Mouse (Mus musculus) hindbrain, embryonic 11.5 days (tissue): Measurements from ENCODE around the gene Asic2. TPM values are rescaled to one million over a fixed set of nuclear protein-coding genes. Genes with fewer than 3 reads are reported as not detected.

Source experiments
- ATAC-seq: fragments of 200-750 bp; cut with Nextera tagmentation; 2 replicates; pipeline ENCODE4 v1.8.0; 2017; ENCODE audit warnings: mild to moderate bottlenecking, moderate TSS enrichment, moderate library complexity; ENCODE audit not compliant: low FRiP score
- DNase-seq: peaks from one replicate; pipeline ENCODE4 v3.0.0-alpha.2; 2015; ENCODE audit warnings: low spot score
- H3K27ac ChIP-seq: fragments of 300-500 bp; sonication (generic); 2 replicates; pipeline ENCODE4 v1.5.1; 2014; ENCODE audit warnings: mild to moderate bottlenecking, low read depth, low read length
- H3K27me3 ChIP-seq: fragments of 300-500 bp; sonication (generic); 2 replicates; pipeline ENCODE4 v1.6.1; 2014; ENCODE audit warnings: mild to moderate bottlenecking, low read length, moderate library complexity, mixed read lengths; ENCODE audit not compliant: control insufficient read depth, insufficient read depth
- H3K36me3 ChIP-seq: fragments of 300-500 bp; sonication (generic); 2 replicates; pipeline ENCODE4 v1.6.1; 2014; ENCODE audit warnings: mild to moderate bottlenecking, low read length, moderate library complexity, mixed read lengths; ENCODE audit not compliant: control insufficient read depth, insufficient read depth
- H3K4me1 ChIP-seq: fragments of 300-500 bp; sonication (generic); replicated peaks from 2 replicates; pipeline ENCODE4 v1.6.1; 2014; ENCODE audit warnings: low read length, mixed read lengths; ENCODE audit not compliant: control insufficient read depth, insufficient read depth
- H3K4me2 ChIP-seq: fragments of 300-500 bp; sonication (generic); replicated peaks from 2 replicates; pipeline ENCODE4 v1.6.1; 2014; ENCODE audit warnings: mild to moderate bottlenecking, low read depth, low read length
- H3K4me3 ChIP-seq: fragments of 300-500 bp; sonication (generic); 2 replicates; pipeline ENCODE4 v1.5.1; 2014; ENCODE audit warnings: low read depth, low read length
- H3K9ac ChIP-seq: fragments of 300-500 bp; sonication (generic); 2 replicates; pipeline ENCODE4 v1.6.1; 2014; ENCODE audit warnings: low read depth, low read length
- H3K9me3 ChIP-seq: fragments of 300-500 bp; sonication (generic); 2 replicates; pipeline ENCODE4 v1.6.1; 2016; ENCODE audit warnings: low read length; ENCODE audit not compliant: control insufficient read depth
- WGBS: fragments of 180-500 bp; shearing (Covaris S2); extraction: QIAGEN DNeasy Blood & Tissue Kit; methylation state at CpG from one replicate; pipeline ENCODE4 v1.1.7; 2014; 5-methylcytosine and 5-hydroxymethylcytosine counted together
- polyA plus RNA-seq: library from polyadenylated mRNA; unstranded; fragments of >200 nt; fragmentation: Nextera tagmentation; extraction: Ambion mirVana; gene quantifications from 2 replicates; pipeline ENCODE4 v1.2.1, GENCODE M21; 2014

Asic2 gene
- polyA plus RNA-seq, 1 experiment from 2014 or later, result 1.7 TPM

DNA sequence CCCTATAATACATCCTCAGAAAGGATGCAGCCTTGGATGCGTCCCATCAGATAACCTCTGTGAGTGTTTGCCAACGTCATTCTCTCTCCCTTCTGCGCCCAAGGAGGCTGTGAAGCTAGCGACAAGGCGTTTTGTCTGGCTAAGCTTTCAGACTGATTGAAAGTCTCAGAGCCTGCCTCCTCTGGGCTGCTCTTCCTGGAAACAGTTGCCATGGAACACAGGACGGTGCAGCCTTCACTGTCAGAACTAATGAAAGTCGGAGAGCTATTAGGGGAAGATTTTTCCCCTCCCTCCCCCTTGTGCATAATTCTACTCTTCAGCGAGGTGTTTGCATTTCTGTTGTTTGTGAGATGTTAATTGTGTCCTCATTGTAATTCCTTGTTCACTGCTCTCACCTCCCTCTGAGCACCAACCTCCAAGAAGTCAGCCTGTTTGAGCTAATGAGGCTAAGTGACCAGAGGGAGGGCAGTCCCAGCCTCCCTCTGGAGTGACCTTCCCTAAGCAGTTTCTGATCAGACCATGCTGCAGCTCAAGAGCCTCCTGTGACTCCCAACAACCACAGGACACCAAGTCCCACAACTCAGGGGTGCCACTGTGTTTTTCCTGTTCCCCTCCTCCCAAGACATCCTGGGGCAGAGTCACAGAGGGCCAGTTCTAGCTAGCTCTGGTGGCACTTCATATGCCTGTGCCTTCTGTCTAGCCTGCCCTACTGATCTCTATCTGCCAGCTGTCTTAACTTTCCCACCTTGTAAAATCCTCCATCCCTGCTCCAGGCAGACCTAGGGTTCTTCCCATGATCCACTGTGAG, 70.5 kb downstream of the Asic2 start:
- ATAC-seq, result 0 out of 2 replicates have a peak, but pooled peaks have one; percentile 30
- Histone ChIP-seq H3K4me1 (peaks cover 3% of the 10 kb centered on the region; the same call in 1 of the 2 replicates), H3K9me3 (no peaks in the 10 kb centered on the region), H3K4me3 (no peak overlapping the region), H3K36me3 (no peaks in the 10 kb centered on the region), H3K27me3 (no peaks in the 10 kb centered on the region), H3K27ac (0 out of 2 replicates have a peak overlapping the region, but pooled peaks have one; percentile 48), H3K4me2 (no peak overlapping the region), H3K9ac (no peak overlapping the region)
- peak; percentile 32 for DNase-seq
- 6% methylated on average over 8 of the region's 8 CpGs for WGBS

DNA sequence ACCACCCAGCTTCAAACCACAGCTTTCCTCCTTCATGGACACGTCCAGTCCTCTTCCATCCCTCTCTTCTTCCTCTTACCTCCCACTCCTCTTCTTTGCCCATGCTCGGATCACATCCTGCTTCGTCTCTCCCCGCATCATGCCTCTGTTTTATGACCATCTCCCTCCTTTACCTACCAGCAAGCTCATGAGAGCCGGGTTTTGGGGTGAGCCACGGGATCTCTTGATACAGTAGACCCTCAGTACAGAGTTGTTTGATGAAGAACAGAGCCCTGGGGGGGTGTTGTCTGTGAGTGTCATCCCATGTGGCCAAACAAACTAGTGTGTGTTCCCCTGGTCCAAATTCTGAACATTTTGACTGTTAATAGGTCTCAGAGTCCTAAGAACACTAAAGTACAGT, 71.7 kb downstream of the Asic2 start:
- Histone ChIP-seq H3K4me2 (no peak overlapping the region), H3K9ac (no peak overlapping the region), H3K4me3 (no peak overlapping the region), H3K27me3 (no peaks in the 10 kb centered on the region), H3K4me1 (peaks cover 3% of the 10 kb centered on the region; the same call in 1 of the 2 replicates), H3K9me3 (no peaks in the 10 kb centered on the region), H3K36me3 (no peaks in the 10 kb centered on the region), H3K27ac (no peak overlapping the region)
- DNase-seq (no peak), ATAC-seq (no peak)
- WGBS, result 91% methylated on average over 6 of the region's 6 CpGs

DNA sequence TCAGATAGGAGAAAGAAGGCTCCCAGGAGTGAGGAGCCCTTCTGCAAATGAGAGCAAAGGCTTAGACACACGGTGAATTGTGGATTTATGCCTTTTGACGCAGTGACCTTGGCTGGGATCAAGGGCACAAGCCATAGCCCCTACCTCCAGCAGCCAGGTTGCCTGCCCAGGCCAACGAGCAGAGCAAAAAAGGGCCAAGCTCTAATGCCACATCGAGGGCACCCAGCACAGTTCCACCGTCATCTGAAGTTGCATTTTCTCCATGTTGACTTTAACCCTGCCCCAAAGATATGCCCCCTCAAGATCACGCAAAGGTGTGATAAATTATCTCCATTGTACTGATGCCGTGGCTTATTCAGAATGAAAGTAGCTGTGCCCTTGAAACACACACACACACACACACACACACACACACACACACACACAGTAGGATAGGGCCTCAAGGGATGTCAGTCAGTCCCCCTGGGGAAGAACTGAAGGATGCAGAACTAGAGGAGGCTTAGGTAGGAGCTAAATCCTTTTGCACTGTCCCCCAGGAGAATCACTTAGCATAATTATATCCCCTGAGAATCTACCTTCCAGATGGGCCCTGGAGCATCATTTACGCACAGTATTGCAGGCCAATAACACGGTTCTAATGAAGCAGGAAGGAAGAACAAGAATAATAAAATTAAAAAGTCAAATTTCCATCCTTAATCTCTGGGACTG, 96.6 kb downstream of the Asic2 start:
- Histone ChIP-seq H3K36me3 (no peaks in the 10 kb centered on the region), H3K27me3 (no peaks in the 10 kb centered on the region), H3K9me3 (no peaks in the 10 kb centered on the region), H3K27ac (no peak overlapping the region; the same call in 1 of the 2 replicates), H3K4me2 (no peak overlapping the region), H3K9ac (no peak overlapping the region), H3K4me3 (no peak overlapping the region), H3K4me1 (no peaks in the 10 kb centered on the region)
- WGBS, result 70% methylated on average over 9 of the region's 9 CpGs
- ATAC-seq (no peak), DNase-seq (no peak)

GRCm38 (mm10) chr11:81865661-81866382, 102.4 kb downstream of the Asic2 start:
- no peak overlapping the region for H3K9ac ChIP-seq
- H3K36me3 ChIP-seq, result no peaks in the 10 kb centered on the region
- H3K4me3 ChIP-seq, result no peak overlapping the region
- H3K4me2 ChIP-seq, result no peak overlapping the region
- no peaks in the 10 kb centered on the region for H3K4me1 ChIP-seq
- no peaks in the 10 kb centered on the region for H3K9me3 ChIP-seq
- DNase-seq (no peak), ATAC-seq (no peak)
- WGBS, result 69% methylated on average over 10 of the region's 10 CpGs
- no peak overlapping the region for H3K27ac ChIP-seq
- no peaks in the 10 kb centered on the region for H3K27me3 ChIP-seq

- Histone ChIP-seq H3K27ac (no peak within 1 kb of the TSS), H3K27me3 (no peaks in the 10 kb centered on the region), H3K9me3 (no peaks in the 10 kb centered on the region), H3K4me1 (0 out of 2 replicates have a peak, but pooled peaks cover 2% of the 10 kb centered on the region), H3K36me3 (no peaks in the 10 kb centered on the region), H3K4me3 (no peak within 1 kb of the TSS), H3K9ac (no peak within 1 kb of the TSS), H3K4me2 (no peak within 1 kb of the TSS)
- DNase-seq, result peak; percentile 56
- peak; percentile 64 for ATAC-seq
- 29% methylated on average over 4 of the region's 4 CpGs for WGBS
These were observed 107.8 kb downstream of the Asic2 start, which contains the start of gene 5530401A14Rik for GRCm38 (mm10) chr11:81860250-81860972. 5530401A14Rik (plus strand) TSS chr11:81860673.

DNA sequence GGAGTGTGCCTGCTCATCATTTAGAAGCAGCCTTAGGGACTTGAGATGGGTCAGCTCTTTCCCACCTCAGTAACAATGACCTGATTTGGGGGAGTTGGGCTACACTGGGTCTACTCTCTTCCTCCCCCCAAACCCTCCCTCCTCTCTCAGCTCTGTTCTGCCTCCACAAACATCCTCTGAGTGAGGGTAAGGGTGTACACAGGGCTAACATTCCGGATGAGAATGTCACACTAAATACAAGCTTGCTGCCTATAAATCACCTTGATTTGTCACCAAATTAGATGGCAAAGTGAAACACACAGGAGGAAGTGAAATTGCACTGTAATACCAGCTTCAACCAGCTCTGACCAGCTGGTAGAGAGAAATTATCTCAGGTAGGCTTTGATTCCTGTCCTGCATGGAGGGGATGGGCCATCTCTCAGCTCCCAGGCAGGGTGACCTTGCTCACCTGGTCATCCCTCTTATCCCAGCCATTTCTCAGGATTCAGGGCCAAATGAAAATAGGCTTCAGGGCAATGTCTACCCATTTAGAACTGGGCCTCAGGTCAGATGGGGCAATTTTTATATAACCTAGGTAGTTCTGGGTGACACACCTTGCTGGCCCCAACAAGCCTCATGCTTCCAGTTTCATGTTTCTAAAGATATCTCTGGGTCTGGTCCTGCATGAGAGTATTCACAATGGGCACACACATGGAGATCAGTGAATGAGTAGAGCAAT, 120.3 kb downstream of the Asic2 start:
- Histone ChIP-seq H3K9ac (no peak overlapping the region), H3K4me2 (no peak overlapping the region), H3K4me1 (no peaks in the 10 kb centered on the region; the same call in 1 of the 2 replicates), H3K36me3 (no peaks in the 10 kb centered on the region), H3K4me3 (no peak overlapping the region), H3K9me3 (no peaks in the 10 kb centered on the region), H3K27ac (no peak overlapping the region), H3K27me3 (no peaks in the 10 kb centered on the region)
- DNase-seq (no peak), ATAC-seq (no peak)
- 63% methylated on average over 1 of the region's 1 CpGs for WGBS

DNA sequence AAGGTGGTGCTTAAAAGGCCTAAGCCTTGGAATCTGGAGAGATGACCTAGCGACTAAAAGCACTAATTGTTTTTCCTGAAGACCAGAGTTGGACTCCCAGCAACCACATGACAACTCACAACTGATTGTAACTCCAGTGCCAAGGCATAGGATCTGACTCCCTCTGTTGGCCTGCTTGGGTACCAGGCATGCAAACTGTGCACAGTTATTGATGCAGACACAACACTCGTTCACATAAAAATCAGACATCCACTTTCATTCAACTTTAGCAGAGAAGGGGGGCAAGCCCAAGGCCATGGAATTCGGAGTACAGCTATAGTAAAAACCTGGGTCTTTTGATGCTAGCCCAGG, 122.6 kb downstream of the Asic2 start:
- H3K27me3 ChIP-seq, result no peaks in the 10 kb centered on the region
- H3K4me3 ChIP-seq, result no peak overlapping the region
- ATAC-seq (no peak), DNase-seq (no peak)
- H3K4me1 ChIP-seq, result no peaks in the 10 kb centered on the region; the same call in 1 of the 2 replicates
- no peaks in the 10 kb centered on the region for H3K36me3 ChIP-seq
- H3K4me2 ChIP-seq, result no peak overlapping the region
- 74% methylated on average over 3 of the region's 3 CpGs for WGBS
- no peak overlapping the region for H3K27ac ChIP-seq
- no peak overlapping the region for H3K9ac ChIP-seq
- no peaks in the 10 kb centered on the region for H3K9me3 ChIP-seq
